Mouse (Mus musculus) liver, embryonic 14.5 days (tissue): ENCODE results near the gene Baz2b. TPM values are rescaled to one million over a fixed set of nuclear protein-coding genes. Genes with fewer than 3 reads are reported as not detected.

Experiments
- ATAC-seq: fragments of 200-750 bp; cut with Nextera tagmentation; 2 replicates; pipeline ENCODE4 v1.8.0; 2017; ENCODE audit warnings: moderate number of reproducible peaks, mild to moderate bottlenecking, moderate library complexity; ENCODE audit not compliant: insufficient read depth
- DNase-seq, 3 experiments: peaks; one replicate each; pipeline ENCODE4 v3.0.0-alpha.2; 2012 to 2013; ENCODE audit warnings: low read depth in 3 of 3, low spot score in 3 of 3
- H3K27ac ChIP-seq: fragments of 300-500 bp; sonication (generic); 2 replicates; pipeline ENCODE4 v1.5.1; 2014; ENCODE audit warnings: moderate library complexity, mild to moderate bottlenecking, control low read depth, inconsistent platforms
- H3K27me3 ChIP-seq: fragments of 300-500 bp; sonication (generic); 2 replicates; pipeline ENCODE4 v1.6.1; 2014; ENCODE audit warnings: mild to moderate bottlenecking, low read length, moderate library complexity; ENCODE audit not compliant: control insufficient read depth, insufficient read depth
- H3K36me3 ChIP-seq: fragments of 300-500 bp; sonication (generic); replicated peaks from 2 replicates; pipeline ENCODE4 v1.6.1; 2014; ENCODE audit warnings: low read depth; ENCODE audit not compliant: control insufficient read depth, insufficient read depth
- H3K4me1 ChIP-seq, 2 experiments: fragments of 200-500 bp in 1 of 2; fragments of 300-500 bp in 1 of 2; sonication (generic) in 1 of 2; replicated peaks; 2 replicates each; pipeline ENCODE4 v1.6.1; 2012 to 2014; ENCODE audit warnings: antibody characterized with exemption in 1 of 2, inconsistent platforms in 1 of 2, low read length in 1 of 2; ENCODE audit not compliant: control insufficient read depth in 2 of 2, insufficient read depth in 2 of 2
- H3K4me2 ChIP-seq: fragments of 300-500 bp; sonication (generic); 2 replicates; pipeline ENCODE4 v1.6.1; 2014; ENCODE audit warnings: low read depth, mild to moderate bottlenecking, control low read depth, moderate library complexity
- H3K4me3 ChIP-seq, 2 experiments: fragments of 200-500 bp in 1 of 2; fragments of 300-500 bp in 1 of 2; sonication (generic) in 1 of 2; 2 replicates each; pipeline ENCODE4 v1.5.1; 2012 to 2014; ENCODE audit warnings: low read depth in 2 of 2, low read length in 2 of 2, mild to moderate bottlenecking in 2 of 2, control low read depth in 1 of 2, inconsistent platforms in 1 of 2, moderate library complexity in 1 of 2; ENCODE audit not compliant: insufficient read depth in 1 of 2
- H3K9ac ChIP-seq: fragments of 300-500 bp; sonication (generic); replicated peaks from 2 replicates; pipeline ENCODE4 v1.6.1; 2014; ENCODE audit warnings: mild to moderate bottlenecking, control low read depth, moderate library complexity
- H3K9me3 ChIP-seq: fragments of 300-500 bp; sonication (generic); 2 replicates; pipeline ENCODE4 v1.6.1; 2016; ENCODE audit warnings: low read length, mixed read lengths; ENCODE audit not compliant: control insufficient read depth
- CTCF ChIP-seq: IDR thresholded peaks from 2 replicates; pipeline ENCODE4 v1.5.1; 2016; ENCODE audit warnings: antibody characterized with exemption, low read depth, control low read depth
- EP300 ChIP-seq: IDR thresholded peaks from 2 replicates; pipeline ENCODE4 v1.6.1; 2016; ENCODE audit warnings: antibody characterized with exemption, low read depth
- WGBS: fragments of 180-500 bp; shearing (Covaris S2); extraction: QIAGEN DNeasy Blood & Tissue Kit; methylation state at CpG from one replicate; pipeline ENCODE4 v1.1.7; 2014; ENCODE audit not compliant: insufficient replicate concordance; 5-methylcytosine and 5-hydroxymethylcytosine counted together
- polyA plus RNA-seq, 2 experiments: library from polyadenylated mRNA; depleted of rRNA in 1 of 2; stranded (reverse) in 1 of 2; unstranded in 1 of 2; fragments of >200 nt; fragmentation: Nextera tagmentation in 1 of 2; extraction: Ambion mirVana in 1 of 2; gene quantifications; 2 replicates each; pipeline versions ENCODE4 v1.2.1 to v1.2.3; 2012 to 2014

Gene Baz2b
- polyA plus RNA-seq, 2 experiments = 9.1 to 11.0 TPM

GRCm38 (mm10) chr2:59951706-59952105, 257.9 kb downstream of the Baz2b start:
- 86% methylated on average over 8 of the region's 8 CpGs for WGBS
- no peak for ATAC-seq
- Histone ChIP-seq H3K36me3 (peaks cover 4% of the 10 kb centered on the region), H3K9me3 (no peaks in the 10 kb centered on the region), H3K9ac (no peak overlapping the region), H3K27ac (no peak overlapping the region), H3K4me3 (no peak overlapping the region), H3K27me3 (no peaks in the 10 kb centered on the region), H3K4me1 (no peaks in the 10 kb centered on the region), H3K4me2 (no peak overlapping the region)
- TF ChIP-seq CTCF (no peak), EP300 (no peak)
- no peak for DNase-seq

GRCm38 (mm10) chr2:59951127-59951526, 258.5 kb downstream of the Baz2b start:
- Histone ChIP-seq H3K4me1 (no peaks in the 10 kb centered on the region), H3K9ac (no peak overlapping the region), H3K27ac (no peak overlapping the region), H3K27me3 (no peaks in the 10 kb centered on the region), H3K36me3 (peaks cover 4% of the 10 kb centered on the region), H3K9me3 (no peaks in the 10 kb centered on the region), H3K4me3 (no peak overlapping the region), H3K4me2 (no peak overlapping the region)
- no peak for DNase-seq
- no peak for TF ChIP-seq CTCF
- TF ChIP-seq EP300 = no peak
- 78% methylated on average over 4 of the region's 4 CpGs for whole genome bisulfite sequencing
- ATAC-seq = no peak

- Histone ChIP-seq H3K27ac (no peak overlapping the region), H3K4me2 (no peak overlapping the region), H3K9me3 (no peaks in the 10 kb centered on the region), H3K36me3 (no peaks in the 10 kb centered on the region), H3K4me1 (no peaks in the 10 kb centered on the region), H3K27me3 (no peaks in the 10 kb centered on the region), H3K9ac (no peak overlapping the region), H3K4me3 (no peak overlapping the region)
- DNase-seq = no peak
- WGBS = 69% methylated on average over 9 of the region's 9 CpGs
- ATAC-seq = no peak
- TF ChIP-seq CTCF = no peak
- no peak for TF ChIP-seq EP300
These were observed 273.3 kb downstream of the Baz2b start for GRCm38 (mm10) chr2:59936296-59936695.

- no peak overlapping the region for H3K9ac ChIP-seq
- H3K27ac ChIP-seq = no peak overlapping the region
- H3K36me3 ChIP-seq = no peaks in the 10 kb centered on the region
- no peak overlapping the region for H3K4me2 ChIP-seq
- H3K4me3 ChIP-seq = no peak overlapping the region
- no peaks in the 10 kb centered on the region for H3K4me1 ChIP-seq
- H3K27me3 ChIP-seq = no peaks in the 10 kb centered on the region
- TF ChIP-seq CTCF (no peak), EP300 (no peak)
- 92% methylated on average over 3 of the region's 3 CpGs for WGBS
- H3K9me3 ChIP-seq = no peaks in the 10 kb centered on the region
- no peak for DNase-seq
- no peak for ATAC-seq
These were observed 276.5 kb downstream of the Baz2b start for GRCm38 (mm10) chr2:59933129-59933528.

GRCm38 (mm10) chr2:59932244-59932643, 277.4 kb downstream of the Baz2b start:
- no peaks in the 10 kb centered on the region for H3K4me1 ChIP-seq
- H3K36me3 ChIP-seq = no peaks in the 10 kb centered on the region
- ATAC-seq = no peak
- no peak overlapping the region for H3K4me2 ChIP-seq
- no peak for DNase-seq
- H3K27ac ChIP-seq = no peak overlapping the region
- no peak for TF ChIP-seq CTCF
- no peak for TF ChIP-seq EP300
- H3K4me3 ChIP-seq = no peak overlapping the region
- H3K27me3 ChIP-seq = no peaks in the 10 kb centered on the region
- H3K9ac ChIP-seq = no peak overlapping the region
- H3K9me3 ChIP-seq = no peaks in the 10 kb centered on the region
- WGBS = 78% methylated on average over 4 of the region's 4 CpGs

- H3K36me3 ChIP-seq = peaks cover 16% of the 10 kb centered on the region
- DNase-seq = no peak
- no peak for ATAC-seq
- H3K4me3 ChIP-seq = no peak overlapping the region
- no peaks in the 10 kb centered on the region for H3K4me1 ChIP-seq
- WGBS = 89% methylated on average over 11 of the region's 11 CpGs
- H3K9ac ChIP-seq = no peak overlapping the region
- no peak for TF ChIP-seq EP300
- no peak for TF ChIP-seq CTCF
- no peaks in the 10 kb centered on the region for H3K27me3 ChIP-seq
- H3K9me3 ChIP-seq = no peaks in the 10 kb centered on the region
- no peak overlapping the region for H3K27ac ChIP-seq
- H3K4me2 ChIP-seq = no peak overlapping the region
These were observed 296.0 kb downstream of the Baz2b start for GRCm38 (mm10) chr2:59913610-59914009.
